Mouse (Mus musculus) heart, adult 2 months (tissue): ENCODE measurements around the gene Sprr2e. TPM values are rescaled to one million over a fixed set of nuclear protein-coding genes. Genes with fewer than 3 reads are reported as not detected.
A peak's percentile ranks its signal among the peaks of the same experiment; 100 is the strongest.

Experiments
- DNase-seq, 2 experiments: peaks; one replicate each; pipeline ENCODE4 v3.0.0; 2021
- H3K27ac ChIP-seq: fragments of 200-600 bp; 2 replicates; pipeline ENCODE4 v1.8.1; 2022
- H3K27me3 ChIP-seq: fragments of 200-500 bp; 2 replicates; pipeline ENCODE4 v1.6.1; 2012; ENCODE audit warnings: mild to moderate bottlenecking, low read length, inconsistent platforms, mixed read lengths; ENCODE audit not compliant: control insufficient read depth, insufficient read depth
- H3K36me3 ChIP-seq: fragments of 200-500 bp; 2 replicates; pipeline ENCODE4 v1.6.1; 2012; ENCODE audit warnings: low read length, inconsistent platforms; ENCODE audit not compliant: control insufficient read depth, insufficient read depth
- H3K4me1 ChIP-seq: fragments of 200-500 bp; 2 replicates; pipeline ENCODE4 v1.6.1; 2011; ENCODE audit warnings: low read length; ENCODE audit not compliant: control insufficient read depth, insufficient read depth
- H3K4me3 ChIP-seq: fragments of 200-600 bp; 2 replicates; pipeline ENCODE4 v1.8.1; 2022
- H3K79me2 ChIP-seq: fragments of 200-500 bp; replicated peaks from 2 replicates; pipeline ENCODE4 v1.6.1; 2012; ENCODE audit warnings: mild to moderate bottlenecking, inconsistent platforms, low read length, moderate library complexity, mixed read lengths; ENCODE audit not compliant: control insufficient read depth, insufficient read depth
- H3K9ac ChIP-seq: fragments of 200-500 bp; 2 replicates; pipeline ENCODE4 v1.6.1; 2012; ENCODE audit warnings: low read depth, mild to moderate bottlenecking, control low read depth, inconsistent platforms, low read length, mixed read lengths
- CTCF ChIP-seq: fragments of 200-600 bp; IDR thresholded peaks from 2 replicates; pipeline ENCODE4 v1.8.1; 2022; ENCODE audit warnings: antibody characterized with exemption, mild to moderate bottlenecking, moderate library complexity
- EP300 ChIP-seq: fragments of 200-500 bp; IDR thresholded peaks from 2 replicates; pipeline ENCODE4 v1.6.1; 2011; ENCODE audit warnings: low read depth, low read length, control low read depth; ENCODE audit not compliant: insufficient read depth
- POLR2A ChIP-seq: fragments of 200-500 bp; IDR thresholded peaks from 2 replicates; pipeline ENCODE4 v1.6.1; 2011; ENCODE audit warnings: mild to moderate bottlenecking, low read depth, low read length, control low read depth; ENCODE audit not compliant: insufficient read depth
- WGBS: fragments of 180-500 bp; shearing (Covaris S2); methylation state at CpG from one replicate; pipeline ENCODE4 v1.1.7; 2018; 5-methylcytosine and 5-hydroxymethylcytosine counted together
- intact Hi-C: fragments of 180-260 bp; cut with DNase I; formaldehyde crosslinking; loops from one replicate; pipeline ENCODE4 v1.15.1; 2025
- polyA plus RNA-seq: library from polyadenylated mRNA; depleted of rRNA; stranded (reverse); fragments of >200 nt; gene quantifications from 2 replicates; pipeline ENCODE4 v1.2.3, GENCODE M21; 2012; rRNA removed
- total RNA-seq, 2 experiments: library from RNA; stranded (reverse); gene quantifications; 2 replicates each; pipeline ENCODE4 v1.2.3; 2021

Sprr2e gene
- total and polyA plus RNA-seq, 3 experiments: not detected

GRCm38 (mm10) chr3:92361619-92362018, 9.7 kb downstream of the Sprr2e start:
- no peak overlapping the region for H3K4me3 ChIP-seq
- TF ChIP-seq EP300 (no peak), CTCF (no peak), POLR2A (no peak)
- no peak overlapping the region for H3K27ac ChIP-seq
- H3K79me2 ChIP-seq: no peaks in the 10 kb centered on the region
- H3K4me1 ChIP-seq: no peaks in the 10 kb centered on the region
- no peaks in the 10 kb centered on the region for H3K27me3 ChIP-seq
- DNase-seq: no peak
- no peaks in the 10 kb centered on the region for H3K36me3 ChIP-seq
- H3K9ac ChIP-seq: no peak overlapping the region
- intact Hi-C loops: no loop called here

- no peak within 1 kb of the TSS for H3K9ac ChIP-seq
- H3K27ac ChIP-seq: no peak within 1 kb of the TSS
- no peaks in the 10 kb centered on the region for H3K79me2 ChIP-seq
- no peaks in the 10 kb centered on the region for H3K27me3 ChIP-seq
- H3K4me3 ChIP-seq: no peak within 1 kb of the TSS
- 49% methylated on average over 3 of the region's 3 CpGs for WGBS
- intact Hi-C loops: no loop called here
- H3K4me1 ChIP-seq: no peaks in the 10 kb centered on the region
- no peak for TF ChIP-seq POLR2A
- TF ChIP-seq CTCF: no peak
- no peak for TF ChIP-seq EP300
- DNase-seq: no peak
- no peaks in the 10 kb centered on the region for H3K36me3 ChIP-seq
Observed at GRCm38 (mm10) chr3:92364887-92365286, 12.9 kb downstream of the Sprr2e start, which contains the start of gene Sprr2f. TSS of gene Sprr2f (plus strand) at chr3:92365187.

GRCm38 (mm10) chr3:92373613-92374012, 21.7 kb downstream of the Sprr2e start:
- 64% methylated on average over 2 of the region's 2 CpGs for WGBS
- Histone ChIP-seq H3K79me2 (no peaks in the 10 kb centered on the region), H3K9ac (no peak overlapping the region), H3K27ac (no peak overlapping the region), H3K27me3 (no peaks in the 10 kb centered on the region), H3K4me3 (no peak overlapping the region), H3K36me3 (no peaks in the 10 kb centered on the region), H3K4me1 (no peaks in the 10 kb centered on the region)
- intact Hi-C loops: no loop called here
- no peak for DNase-seq
- no peak for TF ChIP-seq EP300
- TF ChIP-seq CTCF: no peak
- TF ChIP-seq POLR2A: no peak

- no peaks in the 10 kb centered on the region for H3K27me3 ChIP-seq
- TF ChIP-seq CTCF (no peak), EP300 (no peak), POLR2A (no peak)
- H3K36me3 ChIP-seq: no peaks in the 10 kb centered on the region
- no peak for DNase-seq
- 65% methylated on average over 1 of the region's 1 CpGs for WGBS
- intact Hi-C loops: no loop called here
- H3K27ac ChIP-seq: no peak within 1 kb of the TSS
- H3K4me1 ChIP-seq: no peaks in the 10 kb centered on the region
- H3K4me3 ChIP-seq: no peak within 1 kb of the TSS
- H3K9ac ChIP-seq: no peak within 1 kb of the TSS
- H3K79me2 ChIP-seq: no peaks in the 10 kb centered on the region
Observed at GRCm38 (mm10) chr3:92385385-92385784, 33.4 kb downstream of the Sprr2e start, which contains the start of gene Sprr2h. TSS of gene Sprr2h (plus strand) at chr3:92385685.

- H3K9ac ChIP-seq: no peak overlapping the region
- no peak overlapping the region for H3K4me3 ChIP-seq
- intact Hi-C loops: loop anchor here (2.0 kb wide), 1 partner anchor 114 kb away; no protein-coding TSS in a partner anchor
- no peaks in the 10 kb centered on the region for H3K79me2 ChIP-seq
- H3K27me3 ChIP-seq: no peaks in the 10 kb centered on the region
- 14% methylated on average over 1 of the region's 1 CpGs for WGBS
- no peaks in the 10 kb centered on the region for H3K36me3 ChIP-seq
- TF ChIP-seq EP300: no peak
- peak; percentile 47 for TF ChIP-seq CTCF
- no peaks in the 10 kb centered on the region for H3K4me1 ChIP-seq
- no peak overlapping the region for H3K27ac ChIP-seq
- DNase-seq: no peak
Observed at GRCm38 (mm10) chr3:92394301-92394700, 42.4 kb downstream of the Sprr2e start.

Other genes with a start within 250 kb of the Sprr2e start
- not detected for gene Prr9, start 228.2 kb upstream of the Sprr2e start, total RNA-seq
- not detected in 2 replicates for gene Prr9, start 228.2 kb upstream of the Sprr2e start, polyA plus RNA-seq
- gene Lelp1, start 209.4 kb upstream of the Sprr2e start, total RNA-seq: not detected
- gene Lelp1, start 209.4 kb upstream of the Sprr2e start, polyA plus RNA-seq: 0.35 and 0.39 TPM in 2 replicates
- not detected for gene Sprr2a1, start 136.3 kb upstream of the Sprr2e start, total RNA-seq
- gene Sprr2a1, start 136.3 kb upstream of the Sprr2e start, polyA plus RNA-seq: not detected in 2 replicates
- 1 to 10 TPM in 1 of 2 experiments, under 1 TPM in 1; 0.43 to 1.1 TPM for gene Sprr2a2, start 136.2 kb upstream of the Sprr2e start, total RNA-seq
- gene Sprr2a2, start 136.2 kb upstream of the Sprr2e start, polyA plus RNA-seq: 5.7 and 5.8 TPM in 2 replicates
- not detected for gene Sprr2a3, start 66.7 kb upstream of the Sprr2e start, total RNA-seq
- 0.18 TPM in 2 replicates for gene Sprr2a3, start 66.7 kb upstream of the Sprr2e start, polyA plus RNA-seq
- not detected for gene Sprr2b, start 35.5 kb upstream of the Sprr2e start, total RNA-seq
- not detected in 2 replicates for gene Sprr2b, start 35.5 kb upstream of the Sprr2e start, polyA plus RNA-seq
- gene Sprr2d, start 13.0 kb upstream of the Sprr2e start, total RNA-seq: not detected
- gene Sprr2d, start 13.0 kb upstream of the Sprr2e start, polyA plus RNA-seq: not detected in 2 replicates
- not detected for gene Sprr2f, start 13.0 kb downstream of the Sprr2e start, total RNA-seq
- not detected in 2 replicates for gene Sprr2f, start 13.0 kb downstream of the Sprr2e start, polyA plus RNA-seq
- gene Sprr2h, start 33.5 kb downstream of the Sprr2e start, total RNA-seq: not detected
- not detected in 2 replicates for gene Sprr2h, start 33.5 kb downstream of the Sprr2e start, polyA plus RNA-seq
- gene Sprr2i, start 55.8 kb downstream of the Sprr2e start, total RNA-seq: not detected
- gene Sprr2i, start 55.8 kb downstream of the Sprr2e start, polyA plus RNA-seq: not detected in 2 replicates
- gene Sprr2j-ps, start 65.9 kb downstream of the Sprr2e start, total RNA-seq: not detected
- gene Sprr2j-ps, start 65.9 kb downstream of the Sprr2e start, polyA plus RNA-seq: not detected in 2 replicates
- gene Gm9774, start 77.3 kb downstream of the Sprr2e start, total RNA-seq: 1 to 10 TPM; 3.3 to 3.5 TPM
- 4.6 and 4.7 TPM in 2 replicates for gene Gm9774, start 77.3 kb downstream of the Sprr2e start, polyA plus RNA-seq
- not detected for gene Sprr2k, start 80.4 kb downstream of the Sprr2e start, total RNA-seq
- gene Sprr2k, start 80.4 kb downstream of the Sprr2e start, polyA plus RNA-seq: not detected in 2 replicates
- gene Sprr1b, start 86.6 kb downstream of the Sprr2e start, total RNA-seq: not detected
- gene Sprr1b, start 86.6 kb downstream of the Sprr2e start, polyA plus RNA-seq: not detected in 2 replicates
- gene Sprr3, start 106.6 kb downstream of the Sprr2e start, total RNA-seq: not detected
- gene Sprr3, start 106.6 kb downstream of the Sprr2e start, polyA plus RNA-seq: not detected in 2 replicates
- not detected for gene Sprr1a, start 133.8 kb downstream of the Sprr2e start, total RNA-seq
- 0.66 TPM in 1 of 2 replicates, not detected in the other for gene Sprr1a, start 133.8 kb downstream of the Sprr2e start, polyA plus RNA-seq
- not detected for gene Sprr4, start 148.3 kb downstream of the Sprr2e start, total RNA-seq
- not detected in 2 replicates for gene Sprr4, start 148.3 kb downstream of the Sprr2e start, polyA plus RNA-seq
- gene 2310046K23Rik, start 182.4 kb downstream of the Sprr2e start, total RNA-seq: not detected
- gene 2310046K23Rik, start 182.4 kb downstream of the Sprr2e start, polyA plus RNA-seq: not detected in 2 replicates
- not detected for gene Ivl, start 221.6 kb downstream of the Sprr2e start, total RNA-seq
- not detected in 2 replicates for gene Ivl, start 221.6 kb downstream of the Sprr2e start, polyA plus RNA-seq
- gene Smcp, start 236.9 kb downstream of the Sprr2e start, total RNA-seq: not detected
- gene Smcp, start 236.9 kb downstream of the Sprr2e start, polyA plus RNA-seq: 0.86 and 0.91 TPM in 2 replicates